ENCODE assay signal across 9 mouse cellular contexts in the genomic region with DNA sequence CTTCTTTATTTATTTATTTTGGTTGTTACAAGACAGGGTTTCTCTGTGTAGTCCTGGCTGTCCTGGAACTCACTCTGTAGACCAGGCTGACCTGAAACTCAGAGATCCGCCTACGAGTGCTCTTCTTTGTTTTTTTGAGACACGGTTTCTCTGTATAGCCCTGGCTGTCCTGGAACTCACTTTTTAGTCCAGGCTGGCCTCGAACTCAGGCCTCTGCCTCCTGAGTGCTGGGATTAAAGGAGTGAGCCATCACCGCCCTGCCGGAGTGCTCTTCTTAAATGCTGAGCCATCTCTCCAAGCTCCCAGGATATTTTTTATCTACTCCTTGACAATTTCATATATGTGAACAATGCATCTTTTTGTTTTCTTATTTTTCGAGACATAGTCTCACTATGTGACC. TPM values are rescaled to one million over a fixed set of nuclear protein-coding genes. Genes with fewer than 3 reads are reported as not detected.
DNase-seq lines count a peak whose midpoint lies in the region; ATAC-seq and TF ChIP-seq lines count a peak whose summit lies in the region.
"Had no signal": no experiment of that assay in that cellular context is flagged by ENCODE, and none has a peak within 500 bp of the region (broad histone marks: within the 10 kb centered on the region; RNA-seq: fewer than 3 reads in every experiment).

No protein-coding gene starts in this region.

- no peak for TF ChIP-seq CTCF in E14TG2a.4 (conservative IDR thresholded peaks at IDR 0.05; ENCODE audit: low read length)
- TF ChIP-seq CTCF in liver, embryonic 14.5 days (IDR thresholded peaks at IDR 0.05; ENCODE audit: low read depth), result no peak

- peak overlapping the region; percentile 82 for H3K4me2 ChIP-seq in heart, embryonic 14.5 days (ENCODE audit: low read length)
- H3K4me2 ChIP-seq in forebrain, embryonic 16.5 days (ENCODE audit: low read length), result peak overlapping the region; percentile 83
- peak overlapping the region; percentile 98 for H3K4me2 ChIP-seq in liver, embryonic 14.5 days (ENCODE audit: low read depth)

- intact Hi-C loops in heart, postnatal 25 days (cut with DNase I), result no loop called here

- ATAC-seq in heart, embryonic 14.5 days (ENCODE audit: insufficient number of reproducible peaks, insufficient read depth, low FRiP score, low read depth), result no peak
- no peak for ATAC-seq in forebrain, embryonic 16.5 days
- ATAC-seq in liver, embryonic 14.5 days (ENCODE audit: insufficient read depth), result no peak

- peaks cover 6 to 10% of the 10 kb centered on the region in 2 experiments for H3K4me1 ChIP-seq in heart, embryonic 14.5 days (ENCODE audit: control insufficient read depth in 2 of 2, insufficient read depth in 2 of 2, low read length in 2 of 2)
- H3K4me1 ChIP-seq in E14TG2a.4 (replicated peaks; ENCODE audit: low read depth, low read length), result peaks cover 32% of the 10 kb centered on the region
- peaks cover 15% of the 10 kb centered on the region for H3K4me1 ChIP-seq in forebrain, embryonic 16.5 days (replicated peaks; ENCODE audit: control insufficient read depth, insufficient read depth, low read length)
- peaks cover 7 to 12% of the 10 kb centered on the region in 2 experiments; a peak in 3 of 4 replicates for H3K4me1 ChIP-seq in liver, embryonic 14.5 days (replicated peaks; ENCODE audit: control insufficient read depth in 2 of 2, insufficient read depth in 2 of 2, low read length in 1 of 2)

- peak overlapping the region in 1 of 2 experiments; percentile 61; a peak in 2 of 4 replicates for H3K4me3 ChIP-seq in heart, embryonic 14.5 days (ENCODE audit: control insufficient read depth in 1 of 2, insufficient read depth in 1 of 2, low read depth in 1 of 2, low read length in 2 of 2)
- H3K4me3 ChIP-seq in E14TG2a.4 (replicated peaks; ENCODE audit: low read length), result peak overlapping the region; percentile 91
- H3K4me3 ChIP-seq in forebrain, embryonic 16.5 days (replicated peaks; ENCODE audit: low read length), result no peak overlapping the region
- H3K4me3 ChIP-seq in liver, embryonic 14.5 days (ENCODE audit: insufficient read depth in 1 of 2, low read depth in 2 of 2, low read length in 2 of 2), result peak overlapping the region in 1 of 2 experiments; percentile 73; a peak in 2 of 4 replicates

- no peaks in the 10 kb centered on the region for H3K27me3 ChIP-seq in heart, embryonic 14.5 days (ENCODE audit: control insufficient read depth, insufficient read depth, low read length)
- no peaks in the 10 kb centered on the region for H3K27me3 ChIP-seq in E14TG2a.4 (ENCODE audit: insufficient read depth, low read length)
- no peaks in the 10 kb centered on the region for H3K27me3 ChIP-seq in forebrain, embryonic 16.5 days (replicated peaks; ENCODE audit: control insufficient read depth, insufficient read depth, low read length)
- no peaks in the 10 kb centered on the region for H3K27me3 ChIP-seq in liver, embryonic 14.5 days (ENCODE audit: control insufficient read depth, insufficient read depth, low read length)

- DNase-seq in heart, postnatal 25 days (ENCODE audit: low spot score), result no peak
- DNase-seq in liver, embryonic 14.5 days (ENCODE audit: low read depth in 3 of 3, low spot score in 3 of 3), result no peak
- no peak for DNase-seq in right cerebral cortex, adult 18-20 months
- no peak for DNase-seq in thymus, postnatal 4 days
- no peak for DNase-seq in adrenal gland, adult 8-10 months
- DNase-seq: spleen, adult 18-20 months had no signal

- no peak for TF ChIP-seq EP300 in liver, embryonic 14.5 days (IDR thresholded peaks at IDR 0.05; ENCODE audit: low read depth)

- H3K9ac ChIP-seq in heart, embryonic 14.5 days (ENCODE audit: low read length), result no peak overlapping the region
- H3K9ac ChIP-seq in forebrain, embryonic 16.5 days (replicated peaks; ENCODE audit: low read depth, low read length), result no peak overlapping the region
- no peak overlapping the region for H3K9ac ChIP-seq in liver, embryonic 14.5 days (replicated peaks)

- no peaks in the 10 kb centered on the region for H3K9me3 ChIP-seq in heart, embryonic 14.5 days (ENCODE audit: control insufficient read depth, low read length)
- H3K9me3 ChIP-seq in E14TG2a.4 (ENCODE audit: low read length), result no peaks in the 10 kb centered on the region
- H3K9me3 ChIP-seq in forebrain, embryonic 16.5 days (ENCODE audit: control insufficient read depth, low read length), result no peaks in the 10 kb centered on the region
- no peaks in the 10 kb centered on the region for H3K9me3 ChIP-seq in liver, embryonic 14.5 days (ENCODE audit: control insufficient read depth, low read length)

- WGBS in heart, embryonic 14.5 days, result 82% methylated on average over 7 of the region's 7 CpGs
- 89% methylated on average over 7 of the region's 7 CpGs for WGBS in forebrain, embryonic 16.5 days
- WGBS in liver, embryonic 14.5 days (ENCODE audit: insufficient replicate concordance), result 77% methylated on average over 7 of the region's 7 CpGs

- H3K27ac ChIP-seq in heart, embryonic 14.5 days (replicated peaks in 1 of 2; ENCODE audit: control insufficient read depth in 1 of 2, insufficient read depth in 1 of 2, low read depth in 2 of 2, low read length in 2 of 2), result no peak overlapping the region
- H3K27ac ChIP-seq in forebrain, embryonic 16.5 days (ENCODE audit: low read length), result no peak overlapping the region
- no peak overlapping the region for H3K27ac ChIP-seq in liver, embryonic 14.5 days

- H3K36me3 ChIP-seq in heart, embryonic 14.5 days (ENCODE audit: control insufficient read depth, insufficient read depth, low read length), result peaks cover 46% of the 10 kb centered on the region
- peaks cover 51% of the 10 kb centered on the region for H3K36me3 ChIP-seq in E14TG2a.4 (ENCODE audit: insufficient read depth, low read length)
- peaks cover 9% of the 10 kb centered on the region for H3K36me3 ChIP-seq in forebrain, embryonic 16.5 days (ENCODE audit: control insufficient read depth, insufficient read depth)
- peaks cover 20% of the 10 kb centered on the region for H3K36me3 ChIP-seq in liver, embryonic 14.5 days (replicated peaks; ENCODE audit: control insufficient read depth, insufficient read depth, low read depth)

RNA-seq across cellular contexts. Expression of gene Qars, which starts 0.6 kb away (rescaled TPM):
- 62.8 and 78.8 TPM in 2 replicates for polyA plus RNA-seq in heart, embryonic 14.5 days (2014; fragmentation: Nextera tagmentation; extraction: Ambion mirVana)
- total RNA-seq in heart, postnatal 25 days (2021), result 10 to 100 TPM; 74.2 to 74.3 TPM
- polyA plus RNA-seq in forebrain, embryonic 16.5 days (2015; fragmentation: Nextera tagmentation; extraction: Ambion mirVana), result 69.1 and 71.5 TPM in 2 replicates
- polyA plus RNA-seq in liver, embryonic 14.5 days (2012; rRNA removed), result 88.6 and 184 TPM in 2 replicates
- 61.3 and 65.8 TPM in 2 replicates for polyA plus RNA-seq in liver, embryonic 14.5 days (2014; fragmentation: Nextera tagmentation; extraction: Ambion mirVana)
- total RNA-seq in adrenal gland, adult 8-10 months (2022), result 100 to 1,000 TPM; 181 to 239 (median 220) TPM

RNA-seq across cellular contexts. Expression of gene Qrich1, which starts 9.7 kb away (rescaled TPM):
- polyA plus RNA-seq in heart, embryonic 14.5 days (2014; fragmentation: Nextera tagmentation; extraction: Ambion mirVana), result 85.1 and 91.9 TPM in 2 replicates
- total RNA-seq in heart, postnatal 25 days (2021), result 10 to 100 TPM; 61.6 to 65.7 TPM
- polyA plus RNA-seq in forebrain, embryonic 16.5 days (2015; fragmentation: Nextera tagmentation; extraction: Ambion mirVana), result 152 and 164 TPM in 2 replicates
- polyA plus RNA-seq in liver, embryonic 14.5 days (2012; rRNA removed), result 34.0 and 40.6 TPM in 2 replicates
- polyA plus RNA-seq in liver, embryonic 14.5 days (2014; fragmentation: Nextera tagmentation; extraction: Ambion mirVana), result 39.8 and 46.3 TPM in 2 replicates
- total RNA-seq in adrenal gland, adult 8-10 months (2022), result 100 to 1,000 TPM; 131 to 151 (median 139) TPM

RNA-seq across cellular contexts. Expression of gene Usp19, which starts 16.5 kb away (rescaled TPM):
- 54.4 and 57.0 TPM in 2 replicates for polyA plus RNA-seq in heart, embryonic 14.5 days (2014; fragmentation: Nextera tagmentation; extraction: Ambion mirVana)
- total RNA-seq in heart, postnatal 25 days (2021), result 10 to 100 TPM; 78.7 to 93.7 TPM
- 85.9 and 91.5 TPM in 2 replicates for polyA plus RNA-seq in forebrain, embryonic 16.5 days (2015; fragmentation: Nextera tagmentation; extraction: Ambion mirVana)
- 33.9 and 36.0 TPM in 2 replicates for polyA plus RNA-seq in liver, embryonic 14.5 days (2012; rRNA removed)
- polyA plus RNA-seq in liver, embryonic 14.5 days (2014; fragmentation: Nextera tagmentation; extraction: Ambion mirVana), result 17.1 and 22.5 TPM in 2 replicates
- 100 to 1,000 TPM; 239 to 312 (median 257) TPM for total RNA-seq in adrenal gland, adult 8-10 months (2022)

RNA-seq across cellular contexts. Expression of gene Lamb2, which starts 27.4 kb away (rescaled TPM):
- polyA plus RNA-seq in heart, embryonic 14.5 days (2014; fragmentation: Nextera tagmentation; extraction: Ambion mirVana), result 38.9 and 41.5 TPM in 2 replicates
- total RNA-seq in heart, postnatal 25 days (2021), result 100 to 1,000 TPM; 354 to 360 TPM
- polyA plus RNA-seq in forebrain, embryonic 16.5 days (2015; fragmentation: Nextera tagmentation; extraction: Ambion mirVana), result 17.6 and 23.4 TPM in 2 replicates
- polyA plus RNA-seq in liver, embryonic 14.5 days (2012; rRNA removed), result 8.3 and 9.1 TPM in 2 replicates
- polyA plus RNA-seq in liver, embryonic 14.5 days (2014; fragmentation: Nextera tagmentation; extraction: Ambion mirVana), result 4.3 and 5.8 TPM in 2 replicates
- 100 to 1,000 TPM; 117 to 175 (median 152) TPM for total RNA-seq in adrenal gland, adult 8-10 months (2022)

RNA-seq across cellular contexts. Expression of gene Klhdc8b, which starts 45.5 kb away (rescaled TPM):
- 87.0 and 94.7 TPM in 2 replicates for polyA plus RNA-seq in heart, embryonic 14.5 days (2014; fragmentation: Nextera tagmentation; extraction: Ambion mirVana)
- 10 to 100 TPM in 1 of 2 experiments, 1 to 10 TPM in 1; 9.5 to 10.1 TPM for total RNA-seq in heart, postnatal 25 days (2021)
- 42.6 and 55.6 TPM in 2 replicates for polyA plus RNA-seq in forebrain, embryonic 16.5 days (2015; fragmentation: Nextera tagmentation; extraction: Ambion mirVana)
- polyA plus RNA-seq in liver, embryonic 14.5 days (2012; rRNA removed), result 13.1 and 16.5 TPM in 2 replicates
- 6.9 and 9.5 TPM in 2 replicates for polyA plus RNA-seq in liver, embryonic 14.5 days (2014; fragmentation: Nextera tagmentation; extraction: Ambion mirVana)
- total RNA-seq in adrenal gland, adult 8-10 months (2022), result 10 to 100 TPM; 19.7 to 48.3 (median 33.1) TPM
